Mouse (Mus musculus): Measurements from ENCODE around the gene Pkdrej.

Gene Pkdrej

GRCm38 (mm10) chr15:85809091-85809490, 12.4 kb downstream of the Pkdrej start:
- no peak for DNase-seq

- no peak for DNase-seq
Measured at GRCm38 (mm10) chr15:85808434-85808833, 13.1 kb downstream of the Pkdrej start.

DNA sequence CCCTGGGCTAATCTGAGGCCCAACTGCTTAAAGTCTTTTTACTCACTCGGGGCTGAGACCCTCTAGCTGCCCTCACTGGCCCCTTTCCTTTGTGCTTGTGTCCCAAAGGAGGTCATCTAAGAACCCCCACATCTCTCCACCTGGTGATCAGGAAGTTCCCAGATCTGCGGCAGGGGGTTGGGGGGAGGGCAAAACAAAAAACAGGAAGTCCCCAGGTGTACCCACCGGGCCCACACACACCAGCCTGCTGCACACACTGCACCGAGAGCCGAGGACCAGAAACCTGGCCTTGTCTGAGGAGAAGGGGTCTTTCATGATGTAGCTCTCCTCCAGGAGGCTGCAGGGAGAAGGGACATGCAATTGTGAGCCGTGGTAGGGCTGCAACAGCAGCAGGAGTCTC, 13.5 kb downstream of the Pkdrej start:
- no peak for DNase-seq

GRCm38 (mm10) chr15:85807404-85807803, 14.1 kb downstream of the Pkdrej start:
- peak; percentile 92 for DNase-seq

DNA sequence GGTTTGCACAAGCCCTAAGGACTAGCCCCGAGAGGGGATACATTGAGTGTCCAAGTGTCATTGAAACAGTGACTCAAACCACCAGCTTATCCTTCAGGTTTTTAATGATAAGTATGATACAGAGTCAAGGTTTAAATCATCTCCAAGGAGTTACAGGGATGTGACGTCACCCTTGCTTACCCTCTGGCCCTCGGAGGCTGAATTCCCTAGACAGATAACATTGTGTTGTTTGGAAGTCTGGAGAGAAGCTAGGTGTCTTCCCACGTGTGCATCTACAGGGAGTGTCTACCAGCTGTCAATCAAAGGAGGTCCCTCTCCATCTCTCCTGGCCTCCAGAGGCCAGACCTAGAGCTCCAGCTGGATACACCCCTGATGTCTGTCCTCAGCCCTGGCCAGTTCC, 14.6 kb downstream of the Pkdrej start:
- DNase-seq: no peak

- peak; percentile 95 for DNase-seq
Measured at GRCm38 (mm10) chr15:85802931-85803330, 18.6 kb downstream of the Pkdrej start.

DNA sequence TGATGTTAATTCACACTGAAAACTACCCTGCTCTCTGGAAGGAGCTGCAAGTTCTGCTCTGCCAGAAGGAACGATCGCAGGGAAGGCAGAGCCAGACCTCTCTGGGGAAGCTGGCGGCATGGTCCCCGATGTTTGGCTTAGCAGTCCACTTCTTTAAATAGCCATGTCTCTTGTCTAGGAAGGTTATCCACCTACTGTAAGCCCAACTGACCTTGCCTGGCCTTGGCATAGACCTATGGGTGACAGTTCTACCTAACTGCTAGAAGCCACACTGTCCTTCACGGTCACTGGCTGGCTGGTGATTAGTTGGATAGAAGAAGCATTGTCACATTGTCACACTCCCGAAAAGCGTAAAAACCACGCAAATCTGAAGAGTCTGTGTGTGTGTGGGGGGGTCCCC, 22.9 kb downstream of the Pkdrej start:
- DNase-seq: peak; percentile 97

DNA sequence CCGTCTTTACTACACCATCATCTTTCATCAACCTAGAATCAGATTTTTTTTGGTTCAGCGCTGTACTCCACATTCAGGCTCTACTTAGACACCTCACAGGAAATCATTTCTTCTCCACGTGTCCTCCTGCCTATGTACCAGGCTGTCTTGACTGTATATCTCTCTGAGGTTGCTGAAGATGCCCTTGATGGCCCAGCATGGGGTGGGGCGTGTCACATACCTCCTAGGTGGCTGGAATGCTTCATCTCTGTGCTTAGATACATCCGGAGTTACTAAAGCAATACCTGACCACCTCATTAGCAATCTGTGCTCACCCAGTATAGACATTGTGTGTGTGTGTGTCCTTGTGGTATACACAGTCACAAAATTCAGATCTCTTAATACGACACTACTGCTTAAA, 26.0 kb downstream of the Pkdrej start:
- no peak for DNase-seq

DNA sequence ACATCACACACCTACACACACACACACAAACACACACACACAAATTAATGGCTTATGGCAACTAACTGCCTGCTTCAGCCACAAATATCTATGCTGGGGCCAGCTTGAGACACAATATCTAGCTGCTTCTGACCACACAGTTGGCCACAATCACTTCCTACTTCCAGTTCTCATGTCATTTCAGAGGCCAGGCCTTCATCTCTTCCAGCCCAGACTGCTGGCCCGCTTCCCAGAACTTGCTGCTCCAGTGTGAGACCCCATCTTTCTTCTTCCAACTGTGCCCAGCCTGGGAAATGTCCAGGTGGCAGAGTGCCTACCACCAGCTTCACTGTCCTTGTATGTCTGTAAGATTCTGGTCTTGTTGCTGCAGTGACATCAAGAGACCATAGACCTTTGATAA, 28.7 kb downstream of the Pkdrej start:
- DNase-seq: peak; percentile 98

GRCm38 (mm10) chr15:85791449-85791848, 30.1 kb downstream of the Pkdrej start:
- no peak for DNase-seq

GRCm38 (mm10) chr15:85788633-85789032, 32.9 kb downstream of the Pkdrej start:
- DNase-seq: peak; percentile 86

GRCm38 (mm10) chr15:85788051-85788450, 33.5 kb downstream of the Pkdrej start:
- peak; percentile 68 for DNase-seq

- DNase-seq: peak; percentile 80
Measured at GRCm38 (mm10) chr15:85787482-85787881, 34.1 kb downstream of the Pkdrej start.

- peak; percentile 79 for DNase-seq
Measured at GRCm38 (mm10) chr15:85786711-85787110, 34.8 kb downstream of the Pkdrej start.

GRCm38 (mm10) chr15:85784341-85784740, 37.2 kb downstream of the Pkdrej start:
- DNase-seq: peak; percentile 55

- no peak for DNase-seq
Measured at GRCm38 (mm10) chr15:85783146-85783545, 38.4 kb downstream of the Pkdrej start.

GRCm38 (mm10) chr15:85778891-85779290, 42.6 kb downstream of the Pkdrej start:
- DNase-seq: peak; percentile 76

DNA sequence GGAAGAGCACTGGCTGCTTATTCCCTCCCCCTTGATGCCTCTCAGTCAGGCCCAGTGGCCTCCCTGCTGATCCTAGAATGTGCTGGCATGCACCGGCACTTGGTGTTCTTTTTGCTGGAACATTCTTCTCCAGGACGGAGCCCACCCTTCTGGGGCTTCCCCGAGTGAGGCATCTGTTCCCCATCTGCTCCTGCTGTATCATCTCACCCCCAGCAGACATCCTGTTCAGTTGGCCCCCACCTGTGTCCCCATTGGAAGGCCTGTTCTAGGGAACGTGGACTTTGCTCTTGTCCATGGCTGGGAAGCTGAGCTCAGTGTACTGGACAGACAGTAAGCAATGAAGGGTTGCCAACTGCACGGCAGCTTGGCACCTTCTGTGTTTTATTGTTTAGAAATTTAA, 44.8 kb downstream of the Pkdrej start:
- DNase-seq: peak; percentile 97

GRCm38 (mm10) chr15:85776241-85776640, 45.3 kb downstream of the Pkdrej start:
- DNase-seq: peak; percentile 88

DNA sequence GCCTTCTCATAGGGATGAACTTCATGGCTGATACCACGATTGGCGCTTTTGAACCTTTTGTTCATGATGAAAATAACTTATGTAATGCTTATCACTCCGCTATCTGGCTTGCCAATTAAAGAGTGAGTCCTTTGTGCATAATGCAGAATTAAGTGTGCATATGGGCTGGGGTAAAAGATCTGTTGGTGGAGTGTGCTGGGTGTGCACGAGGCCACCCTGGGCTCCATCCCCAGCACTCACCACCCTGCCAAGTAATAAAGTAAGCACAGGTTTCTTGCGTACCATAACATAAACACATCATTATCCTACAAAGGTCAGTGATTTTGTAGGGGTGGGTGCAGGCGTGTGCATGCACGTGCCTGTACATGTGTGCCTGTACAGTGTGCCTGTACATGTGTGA, 46.5 kb downstream of the Pkdrej start:
- peak; percentile 84 for DNase-seq

DNA sequence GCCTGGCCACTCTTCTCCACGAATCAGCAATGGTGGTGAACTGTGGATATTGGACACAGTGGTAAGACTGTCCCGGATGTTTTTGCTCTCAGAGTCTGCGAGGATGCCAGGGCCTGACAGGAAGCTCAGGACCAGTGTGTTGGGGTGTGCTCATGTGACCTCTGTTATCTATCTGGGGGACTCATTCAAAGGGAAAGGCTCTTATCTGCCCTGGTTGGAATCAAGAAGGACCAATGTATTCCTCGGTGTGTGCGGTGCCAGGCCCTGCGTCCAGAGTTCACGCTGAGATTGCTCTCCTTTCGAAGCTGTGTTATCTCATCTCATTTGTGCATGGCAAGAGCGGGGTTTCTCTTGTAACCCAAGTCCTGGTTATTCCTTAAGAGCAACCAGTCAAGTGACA, 47.1 kb downstream of the Pkdrej start:
- DNase-seq: peak; percentile 82

- DNase-seq: peak; percentile 75
Measured at GRCm38 (mm10) chr15:85772146-85772740, 49.3 kb downstream of the Pkdrej start.

DNA sequence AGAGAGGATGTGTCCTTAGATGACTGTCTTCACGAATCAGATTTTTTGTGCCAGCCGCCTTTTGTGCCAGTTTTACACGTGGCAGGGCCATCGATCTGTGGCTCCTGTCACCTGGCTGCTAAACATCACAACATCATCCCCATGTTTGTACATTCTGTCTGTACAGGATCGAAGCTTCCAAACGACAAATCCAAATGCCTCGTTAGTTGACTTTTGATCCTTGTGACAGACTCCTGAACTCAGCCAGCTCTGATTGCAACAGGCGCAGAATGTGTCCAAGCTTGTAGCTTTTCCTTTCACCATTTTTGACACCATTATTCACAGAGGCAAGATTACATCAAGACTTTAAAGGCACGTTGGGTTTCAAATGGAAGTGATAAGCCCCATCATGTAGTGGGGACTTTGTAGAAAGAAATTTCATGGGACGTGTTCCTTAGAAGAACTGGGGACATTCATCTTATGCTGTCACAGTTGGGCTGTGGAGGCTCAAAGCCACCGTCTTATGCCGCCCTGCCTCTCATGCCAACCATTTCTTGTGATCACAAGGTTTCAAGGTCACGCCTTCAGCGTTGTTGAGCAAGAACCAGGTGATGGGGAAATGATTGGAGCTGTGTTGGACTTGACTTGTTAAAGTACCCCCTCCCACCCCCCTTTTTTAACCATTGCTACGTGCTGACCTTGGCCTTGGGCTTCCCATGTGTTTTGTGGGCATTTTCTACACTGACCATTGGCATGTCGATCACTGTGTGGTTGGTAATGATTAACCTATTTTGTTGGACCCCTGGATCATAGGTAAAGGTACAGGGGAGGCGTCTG, 50.0 kb downstream of the Pkdrej start:
- DNase-seq: peak; percentile 70

DNA sequence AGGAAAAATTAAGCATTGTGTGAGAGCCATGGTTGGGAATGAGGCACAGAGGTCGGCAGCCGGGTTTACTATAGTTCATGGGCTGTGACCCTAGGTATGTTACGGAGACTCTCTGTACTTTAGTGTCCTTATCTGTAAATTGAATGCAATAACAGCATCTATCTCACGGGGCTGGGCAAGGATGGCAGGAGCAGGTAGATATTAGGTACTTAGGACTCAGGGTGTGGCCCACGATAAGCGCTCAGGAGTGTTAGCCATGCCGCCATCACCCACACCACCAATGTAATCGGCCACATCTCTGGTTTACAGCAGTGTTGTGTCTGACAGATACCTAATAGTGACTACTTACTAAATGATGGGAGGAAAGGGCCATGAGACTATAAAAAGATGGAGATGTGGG, 52.5 kb downstream of the Pkdrej start:
- DNase-seq: peak; percentile 74

DNA sequence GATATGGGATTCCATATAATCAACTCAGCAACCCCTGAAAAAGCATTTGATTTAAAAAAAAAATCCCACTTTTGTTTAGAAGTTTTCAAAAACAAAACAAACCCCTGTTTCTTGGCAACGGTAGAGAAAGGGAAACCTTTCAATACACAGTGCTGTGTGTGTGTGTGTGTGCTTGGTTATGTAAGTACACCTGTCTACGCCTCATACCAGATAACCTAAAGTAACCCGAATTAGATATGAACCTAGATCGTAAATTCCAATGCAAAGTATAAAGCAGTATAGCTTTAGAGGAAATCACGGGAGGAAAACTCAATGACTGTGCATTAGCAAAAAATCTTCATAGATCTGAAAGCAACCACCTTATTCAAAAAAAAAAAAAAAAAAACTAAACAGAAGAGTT, 54.9 kb downstream of the Pkdrej start:
- no peak for DNase-seq

All from heart, adult 11 months (tissue).